Mouse (Mus musculus) lung, postnatal 0 days (tissue): ENCODE data around the gene P4ha3. TPM values are rescaled to one million over a fixed set of nuclear protein-coding genes. Genes with fewer than 3 reads are reported as not detected.

Source experiments
- ATAC-seq: fragments of 200-750 bp; cut with Nextera tagmentation; 2 replicates; pipeline ENCODE4 v1.8.0; 2017; ENCODE audit warnings: moderate library complexity
- DNase-seq: peaks from one replicate; pipeline ENCODE4 v3.0.0-alpha.2; 2016; ENCODE audit warnings: low spot score
- H3K27ac ChIP-seq: fragments of 300-500 bp; sonication (generic); 2 replicates; pipeline ENCODE4 v1.5.1; 2014; ENCODE audit warnings: antibody characterized with exemption, mild to moderate bottlenecking, low read length, mixed read lengths
- H3K27me3 ChIP-seq: fragments of 300-500 bp; sonication (generic); replicated peaks from 2 replicates; pipeline ENCODE4 v1.6.1; 2014; ENCODE audit warnings: low read length, mixed read lengths; ENCODE audit not compliant: insufficient read depth
- H3K36me3 ChIP-seq: fragments of 300-500 bp; sonication (generic); 2 replicates; pipeline ENCODE4 v1.6.1; 2014; ENCODE audit warnings: low read length, mixed read lengths; ENCODE audit not compliant: insufficient read depth
- H3K4me1 ChIP-seq: fragments of 300-500 bp; sonication (generic); 2 replicates; pipeline ENCODE4 v1.6.1; 2014; ENCODE audit warnings: antibody characterized with exemption, low read depth, low read length, mixed read lengths; ENCODE audit not compliant: insufficient read depth
- H3K4me2 ChIP-seq: fragments of 300-500 bp; sonication (generic); replicated peaks from 2 replicates; pipeline ENCODE4 v1.6.1; 2014; ENCODE audit warnings: low read depth, mild to moderate bottlenecking, low read length, moderate library complexity, mixed read lengths
- H3K4me3 ChIP-seq: fragments of 300-500 bp; sonication (generic); 2 replicates; pipeline ENCODE4 v1.5.1; 2014; ENCODE audit warnings: low read depth, low read length
- H3K9ac ChIP-seq: fragments of 300-500 bp; sonication (generic); replicated peaks from 2 replicates; pipeline ENCODE4 v1.6.1; 2014; ENCODE audit warnings: low read depth, mild to moderate bottlenecking
- H3K9me3 ChIP-seq: fragments of 300-500 bp; sonication (generic); 2 replicates; pipeline ENCODE4 v1.6.1; 2016; ENCODE audit warnings: low read length, mixed read lengths
- CTCF ChIP-seq: IDR thresholded peaks from 2 replicates; pipeline ENCODE4 v1.5.1; 2016; ENCODE audit warnings: antibody characterized with exemption, mild to moderate bottlenecking
- EP300 ChIP-seq: IDR thresholded peaks from 2 replicates; pipeline ENCODE4 v1.6.1; 2016; ENCODE audit warnings: antibody characterized with exemption, mild to moderate bottlenecking, control low read depth
- WGBS: fragments of 180-500 bp; shearing (Covaris S2); extraction: QIAGEN DNeasy Blood & Tissue Kit; methylation state at CpG from one replicate; pipeline ENCODE4 v1.1.7; 2014; 5-methylcytosine and 5-hydroxymethylcytosine counted together
- polyA plus RNA-seq: library from polyadenylated mRNA; unstranded; fragments of >200 nt; fragmentation: Nextera tagmentation; extraction: Ambion mirVana; gene quantifications from 2 replicates; pipeline ENCODE4 v1.2.1, GENCODE M21; 2015

P4ha3 gene
- polyA plus RNA-seq, 1 experiment from 2014 or later: 1.8 TPM

GRCm38 (mm10) chr7:100357856-100358255, 72.5 kb downstream of the P4ha3 start:
- ATAC-seq (no peak), DNase-seq (no peak)
- no peaks in the 10 kb centered on the region for H3K27me3 ChIP-seq
- H3K4me1 ChIP-seq: no peaks in the 10 kb centered on the region
- H3K9ac ChIP-seq: no peak overlapping the region
- no peak overlapping the region for H3K4me2 ChIP-seq
- no peak overlapping the region for H3K4me3 ChIP-seq
- H3K9me3 ChIP-seq: no peaks in the 10 kb centered on the region
- no peak for TF ChIP-seq CTCF
- TF ChIP-seq EP300: no peak
- H3K27ac ChIP-seq: no peak overlapping the region
- H3K36me3 ChIP-seq: no peaks in the 10 kb centered on the region

- no peak for TF ChIP-seq CTCF
- no peak for TF ChIP-seq EP300
- Histone ChIP-seq H3K36me3 (no peaks in the 10 kb centered on the region), H3K27me3 (no peaks in the 10 kb centered on the region), H3K9ac (no peak overlapping the region), H3K27ac (no peak overlapping the region), H3K9me3 (no peaks in the 10 kb centered on the region), H3K4me3 (no peak overlapping the region), H3K4me1 (no peaks in the 10 kb centered on the region), H3K4me2 (no peak overlapping the region)
- WGBS: 78% methylated on average over 2 of the region's 2 CpGs
- ATAC-seq (no peak), DNase-seq (no peak)
These were observed 77.8 kb downstream of the P4ha3 start for GRCm38 (mm10) chr7:100363162-100363561.

- no peaks in the 10 kb centered on the region for H3K27me3 ChIP-seq
- no peak overlapping the region for H3K4me3 ChIP-seq
- no peak for ATAC-seq
- no peaks in the 10 kb centered on the region for H3K36me3 ChIP-seq
- H3K27ac ChIP-seq: no peak overlapping the region
- DNase-seq: peak; percentile 35
- no peak overlapping the region for H3K4me2 ChIP-seq
- 33% methylated on average over 6 of the region's 6 CpGs for WGBS
- TF ChIP-seq EP300 (no peak), CTCF (no peak)
- H3K9me3 ChIP-seq: no peaks in the 10 kb centered on the region
- H3K4me1 ChIP-seq: no peaks in the 10 kb centered on the region
- H3K9ac ChIP-seq: no peak overlapping the region
These were observed 79.6 kb downstream of the P4ha3 start for GRCm38 (mm10) chr7:100364888-100365287.

Other genes starting within 250 kb of the P4ha3 start
- 18.2 and 19.3 TPM in 2 replicates for gene Pold3, start 164.0 kb upstream of the P4ha3 start, polyA plus RNA-seq
- 9.7 and 12.4 TPM in 2 replicates for gene Lipt2, start 126.2 kb upstream of the P4ha3 start, polyA plus RNA-seq
- 3.3 and 4.9 TPM in 2 replicates for gene Kcne3, start 109.0 kb upstream of the P4ha3 start, polyA plus RNA-seq
- gene Pgm2l1, start 58.1 kb upstream of the P4ha3 start, polyA plus RNA-seq: 2.0 and 2.1 TPM in 2 replicates
- gene C2cd3, start 86.7 kb downstream of the P4ha3 start, polyA plus RNA-seq: 7.5 and 9.2 TPM in 2 replicates
- 32.6 and 34.3 TPM in 2 replicates for gene Ppme1, start 86.8 kb downstream of the P4ha3 start, polyA plus RNA-seq
- gene Ucp3, start 187.5 kb downstream of the P4ha3 start, polyA plus RNA-seq: 0.08 and 0.15 TPM in 2 replicates
- 528 and 617 TPM in 2 replicates for gene Ucp2, start 207.8 kb downstream of the P4ha3 start, polyA plus RNA-seq
- 13.7 and 13.8 TPM in 2 replicates for gene Dnajb13, start 229.4 kb downstream of the P4ha3 start, polyA plus RNA-seq